Comparison of ENCODE assay signal across 10 mouse cellular contexts in the genomic region with DNA sequence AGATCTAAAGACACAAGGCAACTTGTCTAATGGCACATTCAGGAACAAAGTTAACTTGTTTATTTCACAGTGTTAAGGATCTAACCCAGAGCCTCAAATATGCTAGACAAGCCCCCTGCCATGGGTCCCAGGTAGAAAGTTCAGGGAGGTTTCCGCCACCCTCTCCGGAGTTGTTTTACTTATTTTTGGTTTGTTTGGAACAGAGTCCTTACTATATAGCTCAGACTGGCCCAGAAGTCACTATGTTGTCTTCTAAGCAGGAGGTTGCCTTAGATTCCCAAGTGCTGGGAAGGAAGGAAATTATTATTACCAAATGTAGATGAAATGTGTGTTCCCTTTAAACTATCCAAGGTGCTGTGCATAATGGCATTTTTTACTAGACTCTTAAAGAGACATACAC. TPM values are rescaled to one million over a fixed set of nuclear protein-coding genes. Genes with fewer than 3 reads are reported as not detected.
DNase-seq lines count a peak whose midpoint lies in the region; ATAC-seq and TF ChIP-seq lines count a peak whose summit lies in the region.
"Had no signal": no experiment of that assay in that cellular context is flagged by ENCODE, and none has a peak within 500 bp of the region (broad histone marks: within the 10 kb centered on the region; RNA-seq: fewer than 3 reads in every experiment).

No protein-coding gene starts in this region.

- H3K9me3 ChIP-seq in E14TG2a.4 (ENCODE audit: low read length): no peaks in the 10 kb centered on the region
- no peaks in the 10 kb centered on the region for H3K9me3 ChIP-seq in forebrain, postnatal 0 days (ENCODE audit: low read length)
- H3K9me3 ChIP-seq in liver, postnatal 0 days (ENCODE audit: low read length): no peaks in the 10 kb centered on the region

- no peak for DNase-seq in gastrocnemius, adult 2 months
- no peak for DNase-seq in gastrocnemius, adult 18-20 months (ENCODE audit: low spot score)
- no peak for DNase-seq in forebrain, postnatal 0 days
- DNase-seq in liver, postnatal 0 days: no peak
- DNase-seq in urinary bladder, postnatal 4 days (ENCODE audit: low spot score in 2 of 2): no peak
- DNase-seq in gastrocnemius, postnatal 10 days: no peak
- no peak for DNase-seq in kidney, adult 11 months
- DNase-seq: B cell, adult 2 months; cerebellum, adult 8-10 months had no signal

- TF ChIP-seq EP300 in liver, postnatal 0 days (IDR thresholded peaks at IDR 0.05; ENCODE audit: low read depth): no peak

- H3K9ac ChIP-seq in forebrain, postnatal 0 days: no peak overlapping the region
- H3K9ac ChIP-seq in liver, postnatal 0 days (replicated peaks): no peak overlapping the region

- no peak for ATAC-seq in forebrain, postnatal 0 days
- no peak for ATAC-seq in liver, postnatal 0 days

- H3K27ac ChIP-seq in gastrocnemius, adult 2 months: peak overlapping the region; percentile 79
- no peak overlapping the region for H3K27ac ChIP-seq in forebrain, postnatal 0 days (ENCODE audit: low read depth, low read length)
- peak overlapping the region; percentile 45 for H3K27ac ChIP-seq in liver, postnatal 0 days (ENCODE audit: low read depth)

- peak overlapping the region; percentile 21; the same call in 1 of the 2 replicates for H3K4me2 ChIP-seq in forebrain, postnatal 0 days (ENCODE audit: low read depth)
- peak overlapping the region; percentile 54 for H3K4me2 ChIP-seq in liver, postnatal 0 days (ENCODE audit: low read depth, low read length)

- intact Hi-C loops in gastrocnemius, adult 2 months (cut with DNase I): loop anchor here (5.0 to 10.0 kb wide), 2 partner anchors 38 to 75 kb away; partner anchors contain the start of gene Fah

- no peaks in the 10 kb centered on the region for H3K36me3 ChIP-seq in E14TG2a.4 (ENCODE audit: insufficient read depth, low read length)
- no peaks in the 10 kb centered on the region for H3K36me3 ChIP-seq in forebrain, postnatal 0 days (ENCODE audit: insufficient read depth)
- no peaks in the 10 kb centered on the region for H3K36me3 ChIP-seq in liver, postnatal 0 days (replicated peaks; ENCODE audit: insufficient read depth, low read length)

- no peaks in the 10 kb centered on the region for H3K27me3 ChIP-seq in E14TG2a.4 (ENCODE audit: insufficient read depth, low read length)
- no peaks in the 10 kb centered on the region for H3K27me3 ChIP-seq in forebrain, postnatal 0 days (ENCODE audit: insufficient read depth, low read length)
- no peaks in the 10 kb centered on the region for H3K27me3 ChIP-seq in liver, postnatal 0 days (ENCODE audit: insufficient read depth, low read length)

- TF ChIP-seq CTCF in gastrocnemius, adult 2 months (IDR thresholded peaks at IDR 0.05): no peak
- no peak for TF ChIP-seq CTCF in E14TG2a.4 (conservative IDR thresholded peaks at IDR 0.05; ENCODE audit: low read length)
- no peak for TF ChIP-seq CTCF in forebrain, postnatal 0 days (IDR thresholded peaks at IDR 0.05; ENCODE audit: low read depth)
- TF ChIP-seq CTCF in liver, postnatal 0 days (IDR thresholded peaks at IDR 0.05; ENCODE audit: low read depth): no peak

- H3K4me1 ChIP-seq in E14TG2a.4 (replicated peaks; ENCODE audit: low read depth, low read length): peaks cover 38% of the 10 kb centered on the region
- H3K4me1 ChIP-seq in forebrain, postnatal 0 days (ENCODE audit: insufficient read depth): peaks cover 4% of the 10 kb centered on the region
- H3K4me1 ChIP-seq in liver, postnatal 0 days (ENCODE audit: insufficient read depth): peaks cover 34% of the 10 kb centered on the region

- H3K4me3 ChIP-seq in gastrocnemius, adult 2 months: peak overlapping the region; percentile 72
- peak overlapping the region; percentile 66 for H3K4me3 ChIP-seq in E14TG2a.4 (replicated peaks; ENCODE audit: low read length)
- H3K4me3 ChIP-seq in forebrain, postnatal 0 days (ENCODE audit: low read depth, low read length): no peak overlapping the region; the same call in 1 of the 2 replicates
- peak overlapping the region; percentile 35 for H3K4me3 ChIP-seq in liver, postnatal 0 days (ENCODE audit: low read depth, low read length)

- WGBS in forebrain, postnatal 0 days: 62% methylated on average over 2 of the region's 2 CpGs
- WGBS in liver, postnatal 0 days (ENCODE audit: insufficient replicate concordance): 57% methylated on average over 2 of the region's 2 CpGs

RNA-seq across cellular contexts. Expression of gene Zfand6, which starts 9.7 kb away (rescaled TPM):
- total RNA-seq in gastrocnemius, adult 2 months (2021): 100 to 1,000 TPM in 1 of 2 experiments, 10 to 100 TPM in 1; 97.9 to 110 TPM
- total RNA-seq in gastrocnemius, adult 18-20 months (2021): 100 to 1,000 TPM; 103 to 104 TPM
- 108 and 109 TPM in 2 replicates for total RNA-seq in forebrain, postnatal 0 days (2014; rRNA removed)
- polyA plus RNA-seq in forebrain, postnatal 0 days (2015; fragmentation: Nextera tagmentation; extraction: Ambion mirVana): 137 and 152 TPM in 2 replicates
- 160 and 165 TPM in 2 replicates for polyA plus RNA-seq in liver, postnatal 0 days (2015; fragmentation: Nextera tagmentation; extraction: Ambion mirVana)
- 10 to 100 TPM; 91.7 to 96.4 TPM for total RNA-seq in gastrocnemius, postnatal 10 days (2021)
